Mouse (Mus musculus): ENCODE measurements around the gene Lrrc27. TPM values are rescaled to one million over a fixed set of nuclear protein-coding genes. Genes with fewer than 3 reads are reported as not detected.
A peak's percentile ranks its signal among the peaks of the same experiment; 100 is the strongest.

Gene Lrrc27
- polyA plus RNA-seq, 1 experiment from 2014 or later: 3.3 TPM

- 0 out of 2 replicates have a peak, but pooled peaks cover 3% of the 10 kb centered on the region for H3K27me3 ChIP-seq (replicated peaks)
- H3K9ac ChIP-seq: no peak overlapping the region
- no peak for ATAC-seq (ENCODE audit: extremely low read depth, insufficient number of reproducible peaks, low FRiP score, low TSS enrichment)
- no peaks in the 10 kb centered on the region for H3K9me3 ChIP-seq
- no peak overlapping the region for H3K4me3 ChIP-seq
- H3K4me2 ChIP-seq: no peak overlapping the region
- H3K36me3 ChIP-seq: no peaks in the 10 kb centered on the region
- H3K27ac ChIP-seq (replicated peaks): no peak overlapping the region
- peaks cover 31% of the 10 kb centered on the region for H3K4me1 ChIP-seq
- 77% methylated on average over 14 of the region's 14 CpGs for WGBS
These were observed 2.0 kb downstream of the Lrrc27 start for GRCm38 (mm10) chr7:139214596-139215340.

DNA sequence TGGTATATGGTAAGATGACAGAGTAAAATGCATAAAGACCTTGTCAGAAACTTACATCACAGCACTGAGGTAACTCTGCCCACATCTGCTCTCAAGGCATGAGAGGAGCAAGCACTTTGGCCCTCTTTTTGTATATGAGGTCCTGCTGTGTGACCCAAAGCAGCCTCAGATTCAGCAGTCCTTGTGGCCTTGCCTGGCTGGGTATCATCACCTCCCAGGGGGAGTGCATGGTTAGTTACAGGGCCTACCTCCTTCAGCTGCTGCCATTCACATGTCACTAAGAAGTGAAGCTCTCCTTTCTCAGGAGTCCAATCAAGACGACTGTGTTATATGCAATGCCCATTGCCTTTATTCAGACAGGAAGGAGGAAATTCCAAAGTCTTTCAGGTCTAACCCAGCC lies 2.7 kb downstream of the Lrrc27 start:
- H3K36me3 ChIP-seq: no peaks in the 10 kb centered on the region
- WGBS: 46% methylated on average over 1 of the region's 1 CpGs
- H3K4me3 ChIP-seq: no peak overlapping the region
- no peaks in the 10 kb centered on the region for H3K27me3 ChIP-seq (replicated peaks)
- no peak for ATAC-seq (ENCODE audit: extremely low read depth, insufficient number of reproducible peaks, low FRiP score, low TSS enrichment)
- no peaks in the 10 kb centered on the region for H3K9me3 ChIP-seq
- H3K27ac ChIP-seq (replicated peaks): no peak overlapping the region
- no peak overlapping the region for H3K9ac ChIP-seq
- no peak overlapping the region for H3K4me2 ChIP-seq
- H3K4me1 ChIP-seq: peaks cover 36% of the 10 kb centered on the region

GRCm38 (mm10) chr7:139215946-139216345 lies 3.2 kb downstream of the Lrrc27 start:
- H3K4me3 ChIP-seq: no peak overlapping the region
- H3K9me3 ChIP-seq: no peaks in the 10 kb centered on the region
- H3K4me1 ChIP-seq: peaks cover 36% of the 10 kb centered on the region
- no peak overlapping the region for H3K9ac ChIP-seq
- H3K36me3 ChIP-seq: no peaks in the 10 kb centered on the region
- 81% methylated on average over 7 of the region's 7 CpGs for WGBS
- ATAC-seq (ENCODE audit: extremely low read depth, insufficient number of reproducible peaks, low FRiP score, low TSS enrichment): no peak
- no peaks in the 10 kb centered on the region for H3K27me3 ChIP-seq (replicated peaks)
- H3K4me2 ChIP-seq: no peak overlapping the region
- H3K27ac ChIP-seq (replicated peaks): no peak overlapping the region

DNA sequence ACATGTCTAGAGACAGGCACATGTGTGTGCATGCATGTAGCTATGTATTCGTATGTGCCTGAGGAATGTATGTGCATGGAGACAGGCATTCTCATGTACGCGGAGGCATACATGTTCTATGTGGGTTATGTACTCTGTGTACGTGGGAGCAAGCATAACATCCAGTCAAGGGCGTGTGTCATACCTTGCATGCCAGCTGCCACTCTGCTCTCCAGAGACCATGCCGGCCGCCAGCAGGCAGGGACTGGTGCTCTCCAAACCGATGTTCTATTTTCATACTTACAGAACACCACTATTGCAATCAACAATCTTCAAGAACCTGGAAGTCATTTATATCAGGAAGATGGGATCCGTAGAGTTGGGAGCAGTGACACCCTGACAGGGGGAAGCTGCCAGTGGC lies 3.7 kb downstream of the Lrrc27 start:
- ATAC-seq (ENCODE audit: extremely low read depth, insufficient number of reproducible peaks, low FRiP score, low TSS enrichment): no peak
- no peak overlapping the region for H3K4me3 ChIP-seq
- WGBS: 76% methylated on average over 9 of the region's 9 CpGs
- no peak overlapping the region for H3K4me2 ChIP-seq
- peaks cover 36% of the 10 kb centered on the region for H3K4me1 ChIP-seq
- no peaks in the 10 kb centered on the region for H3K9me3 ChIP-seq
- H3K9ac ChIP-seq: no peak overlapping the region
- no peaks in the 10 kb centered on the region for H3K27me3 ChIP-seq (replicated peaks)
- peak overlapping the region; percentile 24; the same call in 1 of the 2 replicates for H3K27ac ChIP-seq (replicated peaks)
- no peaks in the 10 kb centered on the region for H3K36me3 ChIP-seq

DNA sequence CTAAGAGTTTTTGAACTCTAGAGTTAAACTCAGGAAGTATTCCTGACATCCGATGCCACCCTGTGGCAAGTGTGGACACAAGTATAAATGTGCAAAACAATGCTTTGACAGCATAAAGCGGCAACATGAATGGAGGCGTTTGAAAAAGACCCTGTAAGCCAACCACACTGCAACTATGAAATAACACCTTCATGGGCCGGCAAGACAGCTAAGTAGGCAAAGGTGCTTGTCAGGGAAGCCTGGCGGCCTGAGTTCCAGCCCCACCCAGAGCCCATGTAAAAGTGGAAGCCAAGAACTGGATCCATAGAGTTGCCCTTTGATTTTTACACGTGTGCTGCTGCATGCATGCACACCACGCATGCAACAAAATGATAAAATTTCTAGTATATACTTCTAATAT lies 4.3 kb downstream of the Lrrc27 start:
- ATAC-seq (ENCODE audit: extremely low read depth, insufficient number of reproducible peaks, low FRiP score, low TSS enrichment): no peak
- peak overlapping the region; percentile 24; the same call in 1 of the 2 replicates for H3K27ac ChIP-seq (replicated peaks)

DNA sequence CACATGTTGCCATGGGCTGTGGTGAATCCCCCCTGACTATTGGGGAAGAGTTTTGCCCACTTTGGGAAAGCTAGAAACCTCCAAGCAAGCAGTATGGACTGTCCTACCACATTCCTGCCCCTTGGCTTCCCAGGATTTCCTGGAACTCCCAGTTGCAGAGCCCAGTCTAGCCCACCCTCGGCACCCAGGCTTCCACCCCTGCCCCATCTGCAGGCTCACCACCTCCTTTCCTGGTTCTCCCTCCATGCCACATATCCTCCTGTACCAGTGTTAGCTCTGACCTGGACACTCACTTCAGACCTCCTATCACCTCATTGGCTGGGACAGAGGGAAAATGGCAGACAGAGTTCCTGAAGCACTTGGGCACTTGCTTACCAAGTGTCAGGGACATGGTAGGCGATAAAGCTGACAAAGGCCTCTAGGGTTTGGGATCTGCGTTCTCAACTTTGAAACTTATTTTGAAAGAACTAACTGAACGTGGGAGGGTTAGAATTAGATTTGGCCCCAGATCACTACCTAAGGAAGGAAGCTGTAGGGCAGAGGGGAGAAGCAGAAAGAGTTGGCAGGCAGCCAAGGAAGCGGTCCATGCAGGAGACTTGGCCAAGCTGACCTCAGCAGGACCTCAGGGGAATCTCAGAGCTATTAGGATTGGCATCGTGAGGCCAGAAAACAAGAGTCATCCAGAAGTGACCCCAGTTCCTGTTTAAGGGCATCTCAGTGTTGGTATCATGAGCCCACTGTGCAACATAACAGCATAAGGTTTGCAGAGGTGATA lies 6.0 kb downstream of the Lrrc27 start:
- no peak overlapping the region for H3K4me3 ChIP-seq
- WGBS: 36% methylated on average over 6 of the region's 6 CpGs
- H3K9ac ChIP-seq: no peak overlapping the region
- H3K9me3 ChIP-seq: no peaks in the 10 kb centered on the region
- no peaks in the 10 kb centered on the region for H3K36me3 ChIP-seq
- H3K27ac ChIP-seq (replicated peaks): peak overlapping the region; percentile 3; the same call in 1 of the 2 replicates
- ATAC-seq (ENCODE audit: extremely low read depth, insufficient number of reproducible peaks, low FRiP score, low TSS enrichment): no peak
- H3K4me1 ChIP-seq: peaks cover 25% of the 10 kb centered on the region
- no peak overlapping the region for H3K4me2 ChIP-seq
- H3K27me3 ChIP-seq (replicated peaks): no peaks in the 10 kb centered on the region

More for the DNA sequence above, 4.3 kb downstream of the Lrrc27 start:
- Histone ChIP-seq H3K4me2 (no peak overlapping the region), H3K9ac (no peak overlapping the region), H3K4me3 (no peak overlapping the region), H3K4me1 (peaks cover 36% of the 10 kb centered on the region), H3K36me3 (no peaks in the 10 kb centered on the region), H3K9me3 (no peaks in the 10 kb centered on the region), H3K27me3 (replicated peaks) (no peaks in the 10 kb centered on the region)
- 74% methylated on average over 7 of the region's 7 CpGs for WGBS

- Histone ChIP-seq H3K4me1 (peaks cover 27% of the 10 kb centered on the region), H3K27me3 (replicated peaks) (no peaks in the 10 kb centered on the region), H3K9ac (no peak overlapping the region), H3K4me3 (no peak overlapping the region), H3K4me2 (no peak overlapping the region), H3K36me3 (no peaks in the 10 kb centered on the region), H3K9me3 (no peaks in the 10 kb centered on the region), H3K27ac (replicated peaks) (no peak overlapping the region; the same call in 1 of the 2 replicates)
- WGBS: 79% methylated on average over 5 of the region's 5 CpGs
- ATAC-seq (ENCODE audit: extremely low read depth, insufficient number of reproducible peaks, low FRiP score, low TSS enrichment): no peak
These were observed 6.7 kb downstream of the Lrrc27 start for GRCm38 (mm10) chr7:139219486-139219885.

DNA sequence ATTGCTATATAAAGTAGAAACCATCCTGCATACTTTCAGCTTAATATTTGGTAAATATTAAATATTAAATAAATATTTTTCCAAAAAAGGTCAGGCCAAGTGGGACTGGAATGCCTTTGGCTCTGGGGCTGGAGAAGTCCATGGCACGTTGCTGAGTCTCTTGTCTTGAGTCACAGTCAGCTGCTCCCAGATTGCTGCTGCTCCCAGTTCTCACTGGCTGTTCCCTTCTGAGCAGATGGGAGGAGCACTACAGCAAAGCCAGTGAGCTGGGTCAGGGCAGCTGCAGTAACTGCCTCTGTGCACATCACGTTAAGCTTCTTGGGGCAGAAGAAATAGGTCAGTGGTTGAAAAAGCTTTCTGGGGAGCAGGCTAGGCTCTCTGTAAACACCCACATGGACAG lies 7.5 kb downstream of the Lrrc27 start:
- no peak overlapping the region for H3K9ac ChIP-seq
- no peaks in the 10 kb centered on the region for H3K27me3 ChIP-seq (replicated peaks)
- no peaks in the 10 kb centered on the region for H3K36me3 ChIP-seq
- peaks cover 35% of the 10 kb centered on the region for H3K4me1 ChIP-seq
- H3K4me3 ChIP-seq: no peak overlapping the region
- no peak overlapping the region for H3K27ac ChIP-seq (replicated peaks)
- 43% methylated on average over 2 of the region's 2 CpGs for WGBS
- no peaks in the 10 kb centered on the region for H3K9me3 ChIP-seq
- H3K4me2 ChIP-seq: no peak overlapping the region
- ATAC-seq (ENCODE audit: extremely low read depth, insufficient number of reproducible peaks, low FRiP score, low TSS enrichment): no peak

DNA sequence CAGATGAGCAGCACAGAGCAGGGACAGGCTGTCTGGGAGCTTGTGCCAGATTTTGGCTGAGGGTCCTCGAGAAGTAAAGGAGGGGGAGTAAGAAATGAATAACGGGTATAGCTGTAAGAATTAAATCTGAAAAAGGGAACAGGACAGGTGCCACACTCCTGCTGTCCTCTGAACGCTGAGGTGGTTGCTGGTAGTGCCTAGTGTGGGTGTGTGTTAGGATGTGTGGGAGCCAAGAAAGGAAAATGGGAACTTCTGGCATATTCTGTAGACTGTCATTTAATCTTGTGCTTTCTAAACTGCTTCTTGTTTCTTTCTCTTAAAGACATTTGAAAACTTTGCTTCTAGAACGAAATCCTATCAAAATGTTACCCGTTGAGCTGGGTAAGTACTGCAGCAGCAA lies 8.3 kb downstream of the Lrrc27 start:
- no peaks in the 10 kb centered on the region for H3K36me3 ChIP-seq
- 66% methylated on average over 5 of the region's 5 CpGs for WGBS
- no peak overlapping the region for H3K9ac ChIP-seq
- no peaks in the 10 kb centered on the region for H3K9me3 ChIP-seq
- ATAC-seq (ENCODE audit: extremely low read depth, insufficient number of reproducible peaks, low FRiP score, low TSS enrichment): no peak
- H3K4me1 ChIP-seq: peaks cover 36% of the 10 kb centered on the region
- no peak overlapping the region for H3K4me3 ChIP-seq
- H3K27me3 ChIP-seq (replicated peaks): no peaks in the 10 kb centered on the region
- H3K27ac ChIP-seq (replicated peaks): no peak overlapping the region
- H3K4me2 ChIP-seq: no peak overlapping the region

DNA sequence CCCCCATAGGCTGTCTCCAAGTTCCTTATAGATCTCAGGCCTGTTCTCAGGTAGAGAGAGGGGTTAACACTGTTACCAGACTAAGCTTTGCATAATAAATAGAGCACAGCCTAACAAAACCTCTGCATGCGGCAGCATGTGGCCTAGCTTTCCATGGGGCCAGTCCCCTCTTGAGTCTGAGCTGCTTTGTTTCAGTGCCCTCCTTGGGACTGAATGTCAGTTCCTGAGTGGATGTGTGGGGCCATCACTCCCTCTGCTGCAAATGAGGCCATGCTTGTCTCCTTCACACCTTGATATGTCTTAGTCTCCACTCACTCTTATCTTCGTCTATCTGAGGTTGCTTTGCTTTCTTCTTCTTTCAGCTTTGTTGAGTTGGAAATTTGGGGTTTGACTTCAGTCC lies 9.1 kb downstream of the Lrrc27 start:
- Histone ChIP-seq H3K4me3 (no peak overlapping the region), H3K4me1 (peaks cover 34% of the 10 kb centered on the region), H3K9ac (no peak overlapping the region), H3K27ac (replicated peaks) (no peak overlapping the region), H3K36me3 (no peaks in the 10 kb centered on the region), H3K9me3 (no peaks in the 10 kb centered on the region), H3K27me3 (replicated peaks) (no peaks in the 10 kb centered on the region), H3K4me2 (no peak overlapping the region)
- 85% methylated on average over 2 of the region's 2 CpGs for WGBS
- ATAC-seq (ENCODE audit: extremely low read depth, insufficient number of reproducible peaks, low FRiP score, low TSS enrichment): no peak

GRCm38 (mm10) chr7:139222341-139222740 lies 9.6 kb downstream of the Lrrc27 start:
- no peak overlapping the region for H3K4me2 ChIP-seq
- H3K36me3 ChIP-seq: no peaks in the 10 kb centered on the region
- no peak for ATAC-seq (ENCODE audit: extremely low read depth, insufficient number of reproducible peaks, low FRiP score, low TSS enrichment)
- no peaks in the 10 kb centered on the region for H3K9me3 ChIP-seq
- H3K9ac ChIP-seq: no peak overlapping the region
- no peak overlapping the region for H3K4me3 ChIP-seq
- H3K27me3 ChIP-seq (replicated peaks): no peaks in the 10 kb centered on the region
- WGBS: 71% methylated on average over 4 of the region's 4 CpGs
- no peak overlapping the region for H3K27ac ChIP-seq (replicated peaks)
- peaks cover 35% of the 10 kb centered on the region for H3K4me1 ChIP-seq
